Mouse (Mus musculus): ENCODE results near the gene Tie1.

Tie1 gene

DNA sequence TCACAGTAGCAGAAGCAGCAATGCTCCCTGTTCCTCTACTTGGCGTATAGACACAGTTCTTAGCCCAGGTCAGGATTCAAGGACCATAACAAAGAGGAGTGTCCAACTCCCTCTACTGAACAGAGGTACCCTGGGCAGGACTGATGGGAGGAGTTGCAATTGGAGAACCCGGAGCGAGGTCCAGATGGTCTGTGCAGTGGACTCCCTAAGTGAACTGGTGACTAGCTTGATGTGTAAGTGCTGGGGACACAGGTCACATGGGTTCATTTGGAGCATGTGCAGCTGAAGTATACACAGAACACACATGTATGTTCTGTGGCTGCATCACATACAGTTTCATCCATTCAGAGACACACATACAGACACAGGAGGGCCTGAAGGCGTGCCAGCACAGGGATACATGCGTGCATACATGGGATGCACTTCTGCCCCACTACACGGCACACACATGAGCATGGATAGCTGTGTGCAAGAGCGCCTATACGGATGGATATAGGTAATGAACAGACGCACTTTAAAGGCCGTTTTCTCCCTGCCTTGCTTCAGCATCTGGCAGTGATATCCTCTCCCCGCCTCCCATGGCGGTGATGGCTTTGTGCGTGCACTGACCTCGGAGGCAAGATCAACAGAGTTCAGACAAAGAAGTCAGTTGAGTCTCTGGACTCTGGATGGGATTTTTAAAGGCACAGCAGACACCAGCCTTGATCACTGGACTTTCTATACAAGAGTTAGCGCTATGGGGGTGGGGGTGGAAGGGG is 12.9 kb downstream of the Tie1 start:
- no peak for DNase-seq (ENCODE audit: low spot score in 2 of 2)

DNA sequence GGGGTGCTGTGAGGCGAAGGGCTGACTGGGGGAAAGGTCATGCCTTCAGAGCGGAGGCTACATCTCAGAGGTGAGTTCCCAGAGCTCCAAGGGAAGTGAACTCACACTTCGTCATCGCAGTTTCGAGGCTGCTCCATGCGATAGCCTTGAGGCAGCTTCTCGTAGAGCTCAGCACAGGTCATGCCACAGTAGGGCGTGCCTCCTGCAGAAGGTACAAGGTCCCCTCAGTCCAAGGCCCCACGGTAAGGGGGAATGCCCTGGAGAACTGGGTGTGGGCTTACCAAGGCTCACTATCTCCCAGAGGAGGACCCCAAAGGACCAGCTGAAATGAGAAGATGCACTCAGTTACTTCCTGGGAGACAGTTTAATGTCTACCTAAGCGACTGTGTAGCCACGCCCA is 17.2 kb downstream of the Tie1 start:
- no peak for DNase-seq (ENCODE audit: low spot score in 2 of 2)

DNA sequence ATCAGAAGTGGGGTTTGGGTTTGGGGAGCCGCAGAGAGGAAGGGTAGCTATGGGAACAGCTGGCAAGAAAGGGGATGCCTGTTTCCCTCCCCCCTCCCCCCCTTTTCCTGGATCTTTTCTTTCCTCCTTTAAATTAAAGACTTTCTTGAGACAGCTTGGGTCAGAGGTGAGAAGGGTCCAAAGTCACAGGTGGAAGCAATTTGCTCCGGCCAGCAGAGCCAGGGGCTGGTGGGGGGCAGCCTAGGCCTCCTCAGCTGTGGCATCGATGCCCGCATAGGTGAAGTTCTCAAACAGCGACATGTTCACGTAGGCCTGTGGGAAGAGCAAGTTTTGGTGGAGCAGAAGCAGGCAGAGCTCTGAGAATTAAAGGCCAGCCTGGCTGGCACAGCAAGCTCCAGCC is 18.6 kb downstream of the Tie1 start:
- DNase-seq (ENCODE audit: low spot score in 2 of 2), result no peak

DNA sequence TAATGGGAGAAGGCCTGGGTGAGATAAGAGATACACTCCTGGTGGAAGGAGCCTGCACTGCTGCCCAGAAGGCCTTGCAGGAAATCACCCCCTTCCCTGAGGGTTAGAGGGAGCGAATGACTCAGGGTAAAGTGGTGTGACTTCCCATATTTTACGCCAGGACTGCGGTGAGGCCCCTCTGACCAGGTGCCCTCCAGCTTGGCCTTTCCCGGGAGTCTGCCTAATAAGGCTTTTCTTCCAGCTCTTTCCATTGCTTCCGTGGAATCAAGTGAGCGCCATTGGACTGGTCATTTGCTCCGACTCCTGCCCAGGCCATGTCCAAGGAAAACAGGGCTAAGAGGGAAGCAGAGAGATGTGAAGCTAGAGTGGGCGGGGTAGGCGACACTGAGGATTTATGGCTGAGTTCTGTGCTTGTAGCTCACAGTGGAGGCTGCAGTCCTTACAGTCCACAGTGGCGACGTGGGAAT is 24.1 kb downstream of the Tie1 start:
- DNase-seq (ENCODE audit: low spot score in 2 of 2), result no peak

DNA sequence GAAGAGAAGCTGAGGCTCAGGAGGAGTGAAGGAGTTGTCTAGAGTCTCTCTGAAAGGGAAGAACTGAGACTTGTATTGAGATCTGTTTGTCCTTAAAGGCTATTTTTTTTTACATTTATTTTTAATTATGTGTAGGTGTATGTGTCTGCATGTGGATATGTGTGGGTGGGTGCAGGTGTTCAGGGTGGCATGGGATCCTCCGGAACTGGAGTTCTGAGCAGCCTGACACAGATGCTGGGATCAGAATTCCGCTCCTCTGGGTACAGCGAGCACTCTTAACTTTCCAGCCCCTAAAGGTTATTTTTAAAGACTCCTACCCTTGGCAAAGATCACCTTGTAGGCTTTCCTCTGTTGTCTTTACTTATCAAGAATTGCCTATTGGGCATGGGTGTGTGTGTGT is 24.9 kb downstream of the Tie1 start:
- no peak for DNase-seq (ENCODE audit: low spot score in 2 of 2)

DNA sequence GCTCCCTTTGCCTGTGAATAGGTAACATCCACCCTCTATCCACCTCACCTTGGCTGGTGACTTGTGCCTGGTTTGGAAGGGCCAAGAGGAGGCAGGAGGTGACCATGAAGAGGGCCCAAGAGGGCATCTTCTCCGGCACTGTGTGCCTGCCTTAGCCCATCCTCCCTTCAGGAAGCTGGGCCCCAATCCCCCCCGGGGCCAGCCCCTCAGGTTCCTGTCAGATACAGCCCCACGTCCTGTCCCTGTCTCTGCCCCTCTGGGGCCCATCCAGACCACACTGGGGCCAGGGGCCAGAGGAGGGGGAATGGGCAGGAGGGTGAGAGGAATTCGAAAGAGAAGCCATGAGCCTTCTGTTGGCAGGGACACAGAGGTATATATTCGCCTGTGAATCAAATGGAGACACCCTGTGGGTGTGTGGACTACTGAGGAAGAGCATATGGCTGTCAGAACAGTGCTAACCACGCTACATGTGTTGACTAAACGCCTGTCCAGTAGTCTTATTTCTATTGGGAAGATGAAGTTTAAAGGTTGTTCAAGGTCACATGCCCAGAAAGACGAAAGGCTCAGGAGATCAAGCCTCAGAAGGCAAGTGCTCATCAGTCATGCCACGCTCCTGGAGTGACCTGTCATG is 32.4 kb downstream of the Tie1 start, which contains the start of gene Mpl:
Gene Mpl (minus strand): TSS at position 169 of the 631 bp plus-strand sequence.
- DNase-seq (ENCODE audit: low spot score in 2 of 2), result no peak

DNA sequence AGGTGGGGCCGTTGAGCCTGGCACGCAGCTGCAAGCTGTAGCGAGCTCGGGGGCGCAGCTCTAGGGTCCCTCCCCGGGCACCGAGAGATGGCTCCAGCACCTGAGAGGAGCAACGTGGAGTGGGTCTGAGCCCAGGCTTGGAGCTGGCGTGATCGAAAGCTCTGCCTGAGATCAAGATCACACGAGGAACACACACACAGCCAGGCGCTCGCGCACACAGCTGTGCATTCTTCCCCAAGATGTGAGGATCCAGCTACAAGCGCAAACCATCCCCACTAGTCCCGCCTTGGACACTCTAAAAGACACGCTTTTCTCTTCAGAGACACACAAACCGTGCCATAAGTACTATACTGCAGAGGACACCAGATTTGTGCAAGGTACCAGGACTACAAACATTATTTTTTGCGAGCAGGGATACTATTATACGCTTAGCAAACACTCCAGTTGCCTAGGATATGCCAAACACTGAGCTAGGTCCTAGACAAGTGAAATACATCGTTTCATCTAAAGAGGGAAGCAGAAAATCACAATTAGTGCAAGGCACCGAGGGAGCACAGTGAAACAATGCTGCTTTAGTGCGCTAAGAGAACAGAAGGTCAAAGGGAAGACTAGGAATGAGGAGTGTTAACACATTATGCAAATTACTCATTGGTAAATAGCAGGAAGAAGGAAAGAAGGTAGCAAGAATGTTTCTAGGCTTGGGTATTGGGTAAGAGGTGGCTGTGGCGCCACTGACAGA is 43.3 kb downstream of the Tie1 start:
- DNase-seq (ENCODE audit: low spot score in 2 of 2), result no peak

DNA sequence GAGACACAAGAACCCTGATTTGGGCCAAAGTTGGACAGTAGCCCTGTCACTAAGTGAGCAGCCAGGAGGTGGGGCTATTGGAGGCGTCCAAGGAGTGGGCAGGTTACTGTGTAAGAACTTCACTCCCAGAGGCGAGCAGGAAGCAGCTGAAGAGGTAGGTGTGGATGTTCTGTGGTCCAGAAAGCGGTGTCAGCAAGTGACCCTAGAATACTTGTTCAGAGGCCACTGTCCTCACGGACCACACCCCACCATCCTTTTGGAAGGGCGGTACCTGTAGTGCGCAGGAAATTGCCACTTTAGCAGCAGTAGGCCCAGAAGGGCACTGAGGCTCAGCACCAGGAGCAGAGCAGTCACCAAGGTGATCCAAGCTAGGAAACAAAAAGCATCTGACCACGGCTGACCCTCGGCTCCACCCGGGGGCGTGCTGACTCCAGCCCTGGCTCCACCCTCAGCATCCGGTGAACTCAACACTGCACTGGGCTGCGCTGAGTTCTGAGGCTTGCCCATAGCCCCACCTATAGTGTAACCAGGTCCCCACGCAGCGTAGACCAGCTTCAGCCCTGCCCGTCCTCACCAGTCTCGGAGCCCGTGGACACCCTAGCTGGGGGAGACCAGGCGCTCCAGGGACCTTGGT is 44.0 kb downstream of the Tie1 start:
- no peak for DNase-seq (ENCODE audit: low spot score in 2 of 2)

DNA sequence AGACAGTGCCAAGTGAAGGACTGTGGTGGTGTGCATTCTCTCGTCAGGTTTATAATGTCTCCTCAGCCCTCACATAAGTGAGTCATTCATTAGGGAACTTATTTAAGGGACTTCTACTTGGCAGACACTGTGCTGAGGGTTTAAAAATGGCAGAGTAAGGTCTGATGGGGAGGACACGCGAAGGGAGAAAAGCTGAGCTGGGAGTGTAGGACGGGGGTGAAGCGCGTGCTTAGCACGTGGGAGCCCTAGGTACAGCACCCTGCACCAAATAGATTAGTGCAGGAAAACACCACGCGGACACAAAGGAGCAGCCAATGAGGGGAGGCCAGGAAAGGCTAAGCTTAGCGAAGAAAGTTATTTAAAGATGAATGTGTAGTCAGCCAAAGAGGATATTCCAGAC is 44.8 kb downstream of the Tie1 start:
- no peak for DNase-seq (ENCODE audit: low spot score in 2 of 2)

DNA sequence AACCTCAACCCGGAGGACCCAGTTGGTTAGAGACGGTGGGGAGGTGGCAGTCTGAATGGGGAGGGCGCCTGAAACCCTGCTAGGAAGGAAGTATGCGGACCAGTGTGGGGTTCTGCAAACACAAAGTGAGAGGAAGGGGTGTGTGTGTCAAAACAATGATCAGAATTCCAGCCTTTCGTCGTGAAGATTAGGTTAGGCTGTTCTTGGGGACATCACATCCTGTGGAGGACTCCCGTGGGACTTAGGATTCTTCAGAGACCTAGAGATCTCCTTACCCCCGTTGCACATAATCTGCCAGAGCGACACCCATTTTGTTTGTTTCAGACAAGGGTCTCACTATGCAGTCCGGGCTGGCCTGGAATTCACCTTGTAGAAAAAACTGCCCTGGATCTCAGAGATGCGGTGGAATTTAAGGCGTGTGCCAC is 52.0 kb downstream of the Tie1 start:
- DNase-seq (ENCODE audit: low spot score in 2 of 2), result peak; percentile 44 to 74

DNA sequence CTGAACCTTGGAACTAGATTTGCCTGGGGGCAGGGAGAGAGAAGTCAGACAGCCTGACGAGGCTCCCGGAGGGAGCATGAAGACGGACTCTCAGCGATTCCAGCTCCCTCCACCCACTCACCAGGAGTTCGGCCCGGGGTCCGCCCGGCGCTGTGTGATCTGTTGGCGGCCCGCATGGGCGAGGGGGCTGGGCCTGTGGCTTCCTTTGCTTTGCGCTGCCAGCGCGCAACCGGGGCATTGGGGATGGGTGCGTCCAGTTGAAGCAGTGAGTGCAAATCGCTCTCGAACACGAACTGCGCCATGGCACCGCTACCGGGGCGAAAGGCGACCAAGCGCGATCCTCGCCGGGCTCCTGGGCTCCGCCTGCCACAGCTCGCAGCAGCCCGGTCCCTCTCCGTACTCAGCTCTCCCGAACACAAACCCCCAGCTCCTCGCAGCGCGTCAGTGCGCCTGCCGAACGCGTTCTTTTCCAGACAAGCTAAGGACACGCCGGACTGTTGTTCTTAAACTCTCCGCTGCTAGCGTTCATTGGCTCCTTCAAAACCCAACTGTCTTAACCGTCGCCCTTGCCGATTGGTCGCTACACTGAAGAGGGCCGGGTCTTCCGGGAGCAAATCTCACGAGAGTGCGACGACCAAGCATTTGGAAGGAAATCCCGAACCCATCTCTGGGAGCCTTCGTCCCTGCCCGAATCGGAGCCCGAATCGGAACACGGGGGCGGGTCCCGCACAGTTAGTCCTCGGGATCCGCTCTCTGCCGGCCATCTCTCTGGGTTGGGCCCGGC is 52.8 kb downstream of the Tie1 start, which contains the start of gene Cdc20:
Gene Cdc20 (minus strand): TSS at position 533 of the 784 bp plus-strand sequence.
- DNase-seq (ENCODE audit: low spot score in 2 of 2), result peak; percentile 89 to 92

DNA sequence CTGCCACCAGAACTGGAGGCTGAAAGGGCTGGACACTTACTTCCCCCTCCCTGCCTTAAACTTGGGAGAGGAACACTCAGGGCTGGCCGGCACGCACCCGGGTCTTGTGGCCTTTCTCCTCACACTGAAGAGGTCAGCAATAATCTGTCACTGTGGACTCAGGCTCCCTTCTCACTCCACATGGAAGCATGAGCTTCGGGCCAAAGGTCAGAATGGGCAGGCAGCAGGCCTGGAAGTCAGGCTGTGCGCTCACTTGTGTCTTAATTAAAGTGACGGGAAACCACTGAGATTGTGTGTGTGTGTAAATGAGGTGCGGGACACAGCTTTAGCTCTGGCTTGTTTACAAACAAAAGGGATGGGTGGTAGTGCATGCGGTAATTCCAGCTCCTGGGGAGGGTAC is 57.5 kb downstream of the Tie1 start:
- DNase-seq (ENCODE audit: low spot score in 2 of 2), result no peak

DNA sequence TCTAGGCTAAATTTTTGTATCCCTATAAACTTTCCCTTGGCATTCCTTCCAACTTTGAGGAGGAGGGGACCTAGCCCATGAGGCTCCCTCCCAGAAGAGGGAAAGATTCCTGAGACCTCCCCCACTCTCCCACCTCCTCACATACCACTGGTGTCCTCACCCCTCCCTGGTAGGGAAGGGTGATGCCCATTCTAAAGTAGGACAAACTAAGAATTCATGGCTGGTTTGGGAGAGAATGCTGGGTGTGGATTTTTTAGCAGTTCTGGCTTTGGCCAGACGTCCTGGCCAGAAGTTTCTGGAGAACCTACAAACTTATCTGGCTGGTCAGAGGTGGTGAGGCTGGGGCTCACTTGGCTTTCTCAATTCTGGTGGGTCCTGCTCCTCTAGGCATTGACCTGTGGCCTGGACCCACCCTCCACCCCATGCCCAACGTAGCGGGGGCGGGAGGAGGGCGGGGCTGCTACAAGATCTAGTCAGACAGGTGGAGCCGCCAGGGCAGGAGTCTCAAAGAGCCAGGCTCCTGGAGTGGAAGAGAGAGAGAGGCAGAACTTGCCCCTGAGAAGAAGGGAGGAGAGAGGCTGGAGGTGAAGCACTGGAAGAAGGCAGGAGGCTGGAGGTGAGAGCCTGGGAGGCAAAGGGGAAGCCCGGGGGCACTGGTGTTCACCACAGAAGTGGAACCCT is 60.5 kb downstream of the Tie1 start:
- peak; percentile 50 to 73 for DNase-seq (ENCODE audit: low spot score in 2 of 2)

DNA sequence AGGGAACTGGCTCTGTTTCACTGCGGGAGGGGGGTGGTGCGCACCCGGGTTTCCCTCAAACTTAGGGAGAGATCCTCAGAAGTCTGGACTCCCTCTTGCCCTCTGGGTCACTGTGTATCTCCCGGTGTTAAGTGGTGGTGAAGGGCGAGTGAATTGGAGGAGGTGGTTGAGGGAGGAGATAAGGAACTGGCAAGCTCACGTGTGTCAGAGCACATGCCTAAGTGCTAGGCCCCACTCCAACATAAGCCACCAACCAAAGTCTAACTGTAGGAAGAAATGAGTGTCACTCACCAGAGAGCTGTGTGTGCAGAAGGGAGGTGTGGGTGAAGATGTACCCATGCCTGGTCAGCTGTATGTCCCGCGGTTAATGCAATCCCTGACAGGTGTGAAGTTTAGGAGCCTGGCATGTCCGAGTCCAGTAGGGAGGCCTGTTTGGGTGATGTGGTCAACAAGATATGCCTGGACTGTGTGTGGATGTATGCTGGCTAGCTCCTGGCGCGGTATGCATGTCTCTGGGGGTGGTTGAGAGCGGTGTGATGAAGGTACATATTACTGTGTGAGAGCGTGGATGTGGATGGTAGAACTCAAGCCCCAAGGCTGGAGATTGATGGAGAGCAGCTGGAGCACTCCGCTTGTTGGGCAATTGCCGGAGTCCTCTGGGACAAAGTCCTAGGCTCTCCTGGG is 61.2 kb downstream of the Tie1 start:
- peak in 1 of 2 experiments; percentile 38 for DNase-seq (ENCODE audit: low spot score in 2 of 2)

DNA sequence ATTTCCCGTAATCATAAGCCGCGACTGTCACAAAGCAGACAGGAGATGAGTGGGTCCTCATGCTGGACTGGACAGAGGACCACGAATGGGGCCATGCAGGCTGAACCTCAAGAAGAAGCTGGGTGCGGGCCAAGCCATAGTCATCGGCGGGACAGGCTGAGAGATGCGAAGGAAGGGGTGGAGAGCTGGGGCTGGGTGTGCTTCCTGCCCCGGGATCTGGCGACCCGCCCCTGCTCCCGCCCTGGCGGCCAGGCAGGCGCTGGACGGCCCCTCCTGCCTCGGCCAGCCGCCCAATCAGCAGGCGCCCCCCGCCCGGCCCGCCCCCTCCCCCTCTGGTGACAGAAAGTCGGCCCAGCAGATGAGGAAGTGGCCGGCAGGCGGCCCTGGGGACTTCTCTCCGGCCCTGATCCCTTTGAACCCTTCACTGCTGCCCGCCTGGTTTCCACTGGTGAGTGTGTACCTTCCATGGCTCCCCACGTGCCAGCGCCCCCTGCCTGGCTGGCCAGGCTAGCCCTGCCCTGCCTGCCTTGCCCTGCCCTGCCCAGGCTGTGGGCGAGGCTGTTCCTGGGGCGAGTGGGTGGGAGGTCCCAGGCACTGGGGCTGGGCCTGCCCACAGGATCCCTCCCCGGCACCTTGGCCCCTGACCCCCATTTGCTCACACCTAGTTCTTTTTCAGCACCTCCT is 62.0 kb downstream of the Tie1 start, which contains the start of gene Elovl1:
Gene Elovl1 (plus strand): TSS at position 326 of the 684 bp plus-strand sequence.
- DNase-seq (ENCODE audit: low spot score in 2 of 2), result peak; percentile 87 to 90

DNA sequence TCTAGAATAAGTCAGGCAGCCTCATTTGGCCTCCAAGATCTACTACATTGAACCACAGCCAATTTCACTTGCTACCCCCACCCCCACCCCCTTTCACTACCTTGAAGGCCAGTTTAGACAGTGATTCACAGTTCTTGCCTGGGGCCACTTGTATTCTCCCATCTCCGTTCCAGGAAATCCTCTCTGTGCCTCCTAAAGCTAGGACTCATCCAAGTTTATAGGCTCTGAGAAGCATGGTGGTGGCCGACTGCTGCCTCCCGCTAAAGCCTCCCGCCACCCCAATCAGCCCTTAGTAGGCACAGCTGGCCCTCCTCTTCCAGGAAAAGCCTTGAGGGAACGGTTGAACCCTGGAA is 62.5 kb downstream of the Tie1 start:
- DNase-seq (ENCODE audit: low spot score in 2 of 2), result no peak

DNA sequence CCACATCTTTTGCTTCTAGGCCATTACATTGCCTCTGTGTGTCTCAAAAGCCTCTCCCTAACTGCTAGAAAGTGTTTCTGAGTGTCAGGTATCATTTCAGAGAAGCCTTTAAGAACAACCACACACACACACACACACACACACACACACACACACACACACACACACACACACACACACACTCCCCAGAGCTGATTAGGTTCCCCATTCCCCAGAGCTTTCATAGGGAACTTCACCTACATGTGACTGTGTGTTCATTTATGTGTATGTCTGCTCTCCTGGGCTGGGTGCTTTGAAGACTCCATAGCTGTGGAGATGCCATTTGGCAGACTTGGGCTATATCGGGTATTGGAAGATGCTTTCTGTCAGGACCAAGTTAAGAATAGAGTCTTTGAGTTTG is 64.5 kb downstream of the Tie1 start:
- DNase-seq (ENCODE audit: low spot score in 2 of 2), result no peak

DNA sequence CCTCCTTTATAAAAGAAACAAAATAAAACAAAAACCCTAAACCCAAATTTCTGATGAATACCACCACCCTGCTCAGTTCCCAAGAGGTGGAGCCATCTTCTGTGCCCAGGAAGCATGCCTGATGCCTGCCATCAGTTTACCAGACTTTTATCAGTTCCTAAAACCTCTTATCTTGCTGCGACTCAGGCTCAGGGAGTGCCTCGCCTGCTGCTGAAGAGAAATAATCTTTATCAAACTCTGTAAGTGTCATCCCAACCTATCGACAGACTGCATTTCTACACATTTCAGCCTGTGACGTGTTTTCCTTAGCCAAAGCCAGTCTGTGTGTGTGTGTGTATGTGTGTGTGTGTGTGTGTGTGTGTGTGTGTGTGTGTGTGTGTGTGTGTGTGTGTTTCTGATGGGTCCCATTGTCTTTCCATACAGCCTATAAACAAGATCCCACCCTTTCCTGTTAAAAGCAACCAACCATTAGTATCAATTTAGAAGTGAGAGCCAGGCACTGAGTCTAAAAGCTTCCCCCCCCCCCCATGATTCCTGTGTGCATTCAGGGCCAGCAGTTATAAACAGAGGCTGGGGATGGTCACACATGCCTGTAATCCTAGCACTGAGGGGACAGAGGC is 65.2 kb downstream of the Tie1 start:
- DNase-seq (ENCODE audit: low spot score in 2 of 2), result no peak

DNA sequence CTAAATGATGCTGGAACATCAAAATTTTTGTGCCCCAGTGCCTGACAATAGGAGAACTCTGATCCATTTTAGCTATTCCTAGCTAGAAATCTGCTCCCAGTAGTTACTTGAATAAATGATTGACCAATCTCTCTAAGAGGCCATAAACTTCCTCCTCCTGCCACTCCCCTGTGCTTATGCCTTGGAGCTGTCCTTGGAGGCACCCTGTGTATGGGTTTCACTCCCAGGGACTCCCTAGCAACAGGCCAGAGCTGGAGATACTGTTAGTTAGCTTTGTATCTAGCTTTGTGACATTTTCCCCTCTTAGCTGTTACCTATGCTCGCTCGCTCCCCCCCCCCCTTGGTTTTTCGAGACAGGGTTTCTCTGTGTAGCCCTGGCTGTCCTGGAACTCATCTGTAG is 68.5 kb downstream of the Tie1 start:
- DNase-seq (ENCODE audit: low spot score in 2 of 2), result no peak
